Mouse (Mus musculus) layer of hippocampus, adult 9-10 months (tissue): ENCODE measurements around the gene Gm9789.
"Not testable (repeated sequence)": the region's sequence is repeated elsewhere in the genome, so short reads cannot be mapped to it uniquely, and the experiment has no call there.

Experiments
- DNase-seq: peaks from one replicate; pipeline ENCODE4 v3.0.0; 2022; ENCODE audit warnings: low spot score

Gene Gm9789

GRCm38 (mm10) chr16:89157652-89158051, at the start of gene Gm9789:
TSS of gene Gm9789 (plus strand) at chr16:89157952.
- DNase-seq: no peak

GRCm38 (mm10) chr16:89140551-89140950, 17.2 kb upstream of the Gm9789 start, which contains the start of gene Gm6358:
TSS of gene Gm6358 (plus strand) at chr16:89140851.
- no peak for DNase-seq

- DNase-seq: no peak
Observed at GRCm38 (mm10) chr16:89150786-89151185, 7.0 kb upstream of the Gm9789 start, which contains the start of gene Gm10061. TSS of gene Gm10061 (plus strand) at chr16:89151086.

- DNase-seq: not testable (repeated sequence)
Observed at GRCm38 (mm10) chr16:89169190-89169589, 11.4 kb downstream of the Gm9789 start, which contains the start of gene Gm7735. TSS of gene Gm7735 (plus strand) at chr16:89169490.

GRCm38 (mm10) chr16:89174435-89174834, 16.7 kb downstream of the Gm9789 start, which contains the start of gene 1110057P08Rik:
TSS of gene 1110057P08Rik (plus strand) at chr16:89174735.
- DNase-seq: no peak

- DNase-seq: no peak
Observed at GRCm38 (mm10) chr16:89188621-89189020, 30.9 kb downstream of the Gm9789 start.

- DNase-seq: no peak
Observed at GRCm38 (mm10) chr16:89205561-89205960, 47.8 kb downstream of the Gm9789 start, which contains the start of gene Krtap20-2. TSS of gene Krtap20-2 (plus strand) at chr16:89205861.
